Mouse (Mus musculus) cerebellum, adult 9-11 months (tissue): Measurements from ENCODE around the gene Fgfr2.

Experiments
- DNase-seq: peaks from one replicate; pipeline ENCODE4 v3.0.0; 2022

Fgfr2 gene

DNA sequence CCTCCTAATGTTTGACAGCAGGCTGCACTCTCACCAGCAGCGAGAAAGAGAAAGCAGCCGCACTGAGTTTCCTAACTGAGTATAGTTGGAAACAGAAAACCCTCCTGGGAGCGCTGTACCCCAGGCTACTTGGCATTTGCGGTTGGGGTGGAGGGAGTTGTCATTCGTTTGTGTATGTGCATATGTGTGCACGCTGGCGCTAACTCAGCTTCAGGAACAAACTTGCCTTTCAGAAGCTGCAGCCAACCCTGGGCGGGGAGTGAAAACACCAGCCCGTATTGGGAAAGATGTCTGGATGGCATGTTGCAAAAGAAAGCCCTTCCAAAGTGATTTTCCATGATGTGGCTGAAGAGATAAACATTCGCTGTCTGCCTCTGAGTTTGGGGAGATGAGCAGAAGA lies 2546.2 kb downstream of the Fgfr2 start:
- DNase-seq: no peak

DNA sequence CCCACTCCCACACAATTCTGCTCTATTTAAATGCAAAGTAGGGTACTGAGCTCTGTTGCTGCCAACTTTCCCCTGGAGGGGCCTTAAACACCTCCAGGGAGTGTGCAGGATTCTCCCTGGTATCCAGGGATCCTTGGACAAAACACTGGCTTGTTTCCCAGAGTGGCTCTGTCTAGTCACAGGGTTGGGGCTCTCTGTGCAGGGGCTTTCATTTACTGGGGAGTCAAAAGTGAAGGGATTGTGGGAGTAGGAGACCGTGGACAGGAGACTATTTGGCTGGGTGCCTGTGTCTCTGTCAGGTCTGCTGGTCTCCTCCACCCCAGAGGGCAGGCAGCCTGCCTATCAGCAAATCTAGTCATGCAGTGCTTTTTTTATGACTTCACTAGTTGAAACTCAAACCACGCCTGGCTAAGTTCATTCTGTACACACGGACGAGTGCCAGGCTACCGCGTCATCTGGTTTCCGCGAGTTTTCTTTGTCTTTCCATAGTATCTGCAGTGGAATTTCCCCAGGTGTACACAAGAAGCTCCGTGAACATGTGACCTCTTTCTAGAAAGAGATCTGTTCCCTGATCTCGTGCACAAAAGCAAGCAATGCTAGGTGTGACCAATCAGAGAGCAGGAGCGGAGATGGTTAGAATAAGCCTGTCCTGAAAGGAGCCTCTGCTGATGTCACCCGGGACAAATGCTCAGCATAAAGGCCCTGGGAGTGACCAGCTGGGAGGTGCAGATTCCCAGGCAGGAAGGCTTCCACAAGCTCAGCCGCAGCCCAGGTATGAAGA lies 2548.7 kb downstream of the Fgfr2 start:
- peak; percentile 42 for DNase-seq

DNA sequence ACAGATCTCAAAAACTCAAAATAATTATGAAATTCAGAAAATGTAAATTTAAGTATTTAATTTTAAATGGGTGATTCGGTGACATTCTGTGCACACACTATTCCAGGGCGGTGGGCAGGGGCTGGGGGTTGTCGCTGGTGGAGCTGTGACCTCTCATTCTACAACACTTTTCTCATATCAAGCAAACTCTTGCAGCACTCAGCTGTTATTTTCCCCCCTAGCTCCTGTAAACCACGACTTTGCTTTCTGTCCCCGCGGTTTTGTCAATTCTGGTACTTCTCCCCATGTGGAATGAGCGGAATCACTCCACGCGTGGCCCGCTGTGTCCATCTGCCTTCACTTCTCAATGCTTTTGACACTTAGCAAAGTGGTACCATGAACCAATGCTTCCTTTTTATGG lies 2549.4 kb downstream of the Fgfr2 start:
- no peak for DNase-seq

DNA sequence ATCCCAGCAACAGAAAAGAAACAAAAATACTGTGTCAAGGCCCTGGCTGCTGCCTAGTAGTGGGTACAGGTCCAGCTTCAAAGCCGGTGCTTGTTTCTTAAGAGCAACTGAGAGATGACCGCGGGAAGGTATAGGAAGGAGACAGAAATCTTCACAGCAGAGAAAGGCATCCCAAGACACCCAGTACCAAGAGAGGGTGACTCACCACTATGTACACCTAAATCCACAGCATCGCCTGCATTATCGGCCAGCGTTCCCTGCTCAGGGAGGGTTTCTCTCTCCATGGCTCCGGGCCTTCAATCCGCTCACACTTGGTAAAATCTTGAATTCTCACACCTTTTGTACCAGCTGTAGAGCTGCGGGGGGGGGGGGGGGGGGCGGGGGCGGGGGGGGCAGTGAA lies 2550.3 kb downstream of the Fgfr2 start, which contains the start of gene Nsmce4a:
Gene Nsmce4a (minus strand): TSS at position 298 of the 400 bp plus-strand sequence.
- no peak for DNase-seq

DNA sequence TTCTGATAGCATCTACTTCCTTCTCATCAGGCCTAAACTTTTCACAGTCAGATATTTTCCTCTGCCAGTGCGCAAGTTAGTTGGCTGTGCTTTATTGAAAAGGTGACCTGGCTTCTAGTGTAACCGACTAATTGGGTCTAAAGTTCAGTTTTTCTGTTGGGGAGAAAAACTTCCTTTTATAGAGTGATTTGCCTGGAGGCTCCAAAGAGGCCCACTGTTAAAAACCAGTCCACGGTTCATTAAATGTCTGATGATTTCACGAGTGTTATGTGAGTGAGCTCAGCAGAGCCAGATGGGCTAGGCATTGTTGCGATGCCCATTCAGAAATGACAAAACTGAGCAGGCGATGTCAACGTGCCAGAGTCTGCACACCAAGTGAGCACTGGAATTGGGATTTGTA lies 2552.7 kb downstream of the Fgfr2 start:
- no peak for DNase-seq

DNA sequence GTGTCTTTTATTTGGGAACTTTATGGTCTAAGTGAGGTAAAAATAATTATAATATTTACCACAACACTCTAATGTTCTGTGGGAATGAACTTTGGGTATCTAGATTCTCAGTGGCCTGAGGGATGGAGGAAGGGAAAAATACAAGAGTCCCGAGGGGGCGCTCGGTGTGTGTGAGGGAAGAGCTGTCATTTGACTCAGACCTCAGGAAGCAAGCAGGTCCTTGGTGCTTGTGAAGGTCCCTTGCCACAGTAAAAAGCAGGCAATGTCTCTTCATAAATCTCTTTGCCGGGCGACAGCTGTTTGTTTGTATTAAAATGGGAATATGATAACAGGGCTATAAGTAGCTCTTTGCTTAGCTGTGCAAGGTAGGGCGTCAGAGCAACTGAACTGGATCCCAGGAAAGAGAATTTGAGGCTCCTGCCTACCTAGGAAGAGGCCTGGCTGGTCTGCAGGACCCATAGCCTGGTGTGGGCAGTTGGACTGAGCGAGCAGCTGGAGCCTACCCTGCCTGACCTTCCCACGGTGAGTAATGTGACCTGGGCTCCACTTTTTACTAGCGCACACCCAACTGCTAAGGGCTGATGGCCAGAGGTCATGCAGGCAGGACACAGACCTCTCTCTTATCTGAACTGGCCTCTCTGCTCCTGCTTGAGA lies 2554.2 kb downstream of the Fgfr2 start:
- no peak for DNase-seq

DNA sequence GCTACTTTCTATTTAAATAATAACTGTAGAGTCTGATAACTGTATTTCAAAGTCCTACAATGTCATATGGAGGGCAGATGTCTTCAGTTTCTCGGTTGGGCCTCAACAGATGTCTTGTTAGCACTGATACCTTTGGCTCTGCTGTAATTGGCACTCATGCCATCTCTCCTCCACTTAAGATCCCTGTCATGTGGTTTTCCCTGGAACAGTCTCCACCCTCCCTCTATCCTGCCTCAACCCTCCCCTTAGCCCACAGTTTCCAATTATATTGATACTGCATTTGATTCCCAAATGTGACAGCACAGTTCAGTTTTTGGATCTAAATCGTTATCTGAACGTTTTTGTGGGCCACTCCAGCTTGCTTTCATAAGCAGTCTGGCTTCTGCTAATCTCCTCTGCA lies 2558.6 kb downstream of the Fgfr2 start:
- DNase-seq: no peak

DNA sequence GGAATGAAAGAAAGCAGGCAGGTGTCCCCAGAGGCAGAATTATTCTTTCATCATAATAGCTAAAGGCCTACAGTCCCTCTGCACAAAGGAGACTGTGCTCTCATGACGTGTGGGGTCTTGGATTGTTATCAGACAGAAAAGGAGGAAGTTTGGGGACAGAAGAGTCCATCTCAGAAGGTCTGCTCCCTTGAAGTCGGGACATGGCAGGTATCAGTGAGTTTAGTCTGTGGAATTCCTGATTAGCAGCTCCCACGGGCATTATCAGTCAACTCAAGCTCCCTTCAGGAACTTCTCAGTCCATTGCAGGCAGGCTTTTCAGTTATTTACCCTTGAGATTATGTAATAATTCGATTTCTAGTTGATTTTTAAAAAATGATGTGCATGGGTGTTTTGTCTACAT lies 2559.3 kb downstream of the Fgfr2 start:
- DNase-seq: no peak

DNA sequence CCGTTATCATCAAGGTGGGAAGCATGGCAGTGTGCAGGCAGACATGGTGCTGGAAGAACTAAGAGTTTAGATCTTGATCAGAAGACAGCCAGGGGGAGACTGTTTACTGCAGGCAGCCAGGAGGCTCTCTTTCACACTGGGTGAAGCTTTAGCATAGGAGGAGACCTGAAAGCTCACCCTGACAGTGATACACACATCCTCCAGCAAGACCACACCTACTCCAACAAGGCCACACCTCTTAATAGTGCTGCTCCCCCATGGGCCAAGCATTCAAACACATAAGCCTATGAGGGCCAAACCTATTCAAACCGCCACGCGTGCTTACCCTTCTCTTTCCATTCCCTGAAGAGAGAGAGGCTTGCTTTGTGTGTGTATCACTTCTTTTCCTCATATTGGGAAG lies 2559.9 kb downstream of the Fgfr2 start:
- no peak for DNase-seq

DNA sequence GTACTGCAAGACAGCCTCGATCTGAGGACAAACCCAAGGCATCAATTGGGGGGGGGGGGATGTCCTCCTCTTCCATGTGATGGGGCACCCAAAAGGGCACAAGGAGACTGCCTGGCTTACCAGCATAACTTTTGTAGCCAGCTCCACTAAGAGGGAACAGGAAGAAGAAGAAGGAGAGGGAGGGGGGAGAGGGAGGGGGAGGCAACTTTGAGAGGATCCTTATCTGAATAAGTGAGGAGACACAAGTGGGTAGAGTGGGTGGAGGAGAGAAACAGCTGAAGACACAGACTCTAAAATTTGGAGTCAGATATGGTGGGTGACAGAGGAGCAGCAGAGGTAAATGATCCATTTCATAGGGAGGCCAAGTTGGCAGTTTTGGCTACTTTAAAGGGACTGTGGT lies 2562.2 kb downstream of the Fgfr2 start:
- no peak for DNase-seq

DNA sequence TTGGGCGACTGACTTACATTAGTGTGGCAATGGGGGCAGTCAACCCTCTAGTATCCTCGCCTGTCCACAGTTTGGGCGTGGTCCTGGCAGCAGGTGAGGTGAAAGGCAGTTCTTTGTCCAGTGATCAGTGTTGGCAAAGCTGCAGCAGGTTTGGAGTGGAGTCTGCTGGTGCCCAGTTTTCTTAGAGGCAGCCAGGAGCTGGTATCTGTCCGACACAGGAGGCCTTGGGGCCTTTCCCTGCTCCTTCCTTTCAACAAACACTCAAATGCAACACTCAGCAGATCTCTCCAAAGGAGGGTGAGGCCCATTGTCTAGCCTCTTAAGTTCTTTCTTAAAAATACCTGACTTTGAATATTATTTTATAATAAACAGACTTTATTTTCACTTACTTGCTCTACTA lies 2564.6 kb downstream of the Fgfr2 start:
- DNase-seq: no peak

DNA sequence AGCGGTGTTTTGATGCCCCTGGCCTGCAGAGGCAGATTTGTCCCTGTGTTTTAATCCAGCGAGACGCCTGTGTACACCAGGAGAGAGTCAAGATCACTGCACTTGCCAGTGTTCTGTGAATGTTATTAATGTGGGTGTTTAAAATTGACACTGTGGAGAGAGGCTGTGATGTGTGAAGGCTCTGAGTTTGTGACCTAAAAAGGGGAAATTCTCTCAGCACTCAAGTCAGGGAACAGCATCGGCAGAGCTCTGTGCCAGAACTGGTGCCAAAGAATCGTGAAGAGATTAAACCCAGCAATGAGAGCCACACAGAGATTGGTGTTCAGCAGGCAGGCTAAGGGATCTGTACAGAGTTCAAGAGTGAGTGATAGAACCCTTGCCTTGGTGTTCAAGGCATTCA lies 2567.6 kb downstream of the Fgfr2 start:
- DNase-seq: no peak

DNA sequence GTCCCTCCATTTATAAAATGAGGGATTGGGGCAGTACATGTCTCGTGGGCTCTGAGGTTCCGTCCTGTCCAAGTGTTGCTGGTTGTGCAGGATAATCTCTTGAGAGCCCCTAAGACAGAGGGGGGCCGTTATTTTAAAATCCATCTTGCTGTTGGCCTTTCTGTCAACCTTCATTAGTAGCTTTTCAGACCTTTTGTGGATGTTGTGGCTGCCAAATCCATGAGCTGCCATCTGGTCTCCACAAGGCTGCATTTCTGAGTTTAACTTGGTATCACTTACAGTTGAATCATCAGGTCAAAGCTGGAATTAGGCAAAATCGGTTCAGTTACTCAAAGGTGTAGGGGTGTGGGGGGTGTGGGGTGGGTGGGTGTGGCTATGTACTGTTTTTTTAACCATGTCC lies 2569.8 kb downstream of the Fgfr2 start:
- DNase-seq: peak; percentile 76

DNA sequence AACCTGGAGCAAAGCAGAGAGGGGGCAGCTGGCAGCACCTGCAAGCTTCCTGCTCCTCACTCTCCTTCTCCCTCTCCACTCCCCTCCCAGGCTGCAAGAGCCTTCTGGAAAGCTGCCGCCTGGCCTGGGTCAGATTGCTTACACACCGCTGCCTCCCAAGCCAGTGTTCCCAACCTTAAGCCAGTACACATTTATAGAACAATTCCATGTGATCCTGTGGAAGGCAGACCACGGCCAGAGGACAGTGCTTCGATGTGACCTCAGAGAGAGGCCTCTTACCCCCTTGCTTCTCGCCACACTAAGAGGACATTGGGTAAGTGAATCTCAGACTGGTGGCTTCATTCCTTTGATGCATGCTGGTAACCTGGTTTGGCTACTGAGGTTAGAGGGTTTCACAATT lies 2570.4 kb downstream of the Fgfr2 start:
- DNase-seq: peak; percentile 89

DNA sequence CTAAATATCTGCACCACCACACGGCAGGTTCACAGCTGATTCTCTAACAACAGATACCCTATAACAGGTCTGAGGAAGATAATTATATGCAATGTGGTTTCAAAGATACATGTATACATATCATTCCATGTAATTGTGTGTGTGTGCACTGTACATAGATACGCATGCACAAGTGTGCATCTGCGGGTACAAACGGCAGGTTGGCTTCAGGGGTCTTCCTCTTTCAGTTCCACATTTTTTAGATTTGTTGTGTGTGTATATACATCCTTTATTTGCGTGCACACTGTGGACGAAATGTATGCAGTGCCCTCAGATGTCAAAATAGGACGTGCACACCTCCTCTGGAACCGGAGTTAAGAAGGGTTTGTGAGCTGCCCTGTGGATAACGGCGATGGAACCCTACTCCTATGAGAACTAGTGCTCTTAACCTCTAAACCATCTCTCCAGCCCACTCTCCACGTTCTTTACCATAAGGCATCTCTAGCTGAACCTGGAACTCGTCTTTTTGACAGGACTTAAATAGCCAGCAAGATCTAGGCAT lies 2575.4 kb downstream of the Fgfr2 start:
- DNase-seq: no peak

DNA sequence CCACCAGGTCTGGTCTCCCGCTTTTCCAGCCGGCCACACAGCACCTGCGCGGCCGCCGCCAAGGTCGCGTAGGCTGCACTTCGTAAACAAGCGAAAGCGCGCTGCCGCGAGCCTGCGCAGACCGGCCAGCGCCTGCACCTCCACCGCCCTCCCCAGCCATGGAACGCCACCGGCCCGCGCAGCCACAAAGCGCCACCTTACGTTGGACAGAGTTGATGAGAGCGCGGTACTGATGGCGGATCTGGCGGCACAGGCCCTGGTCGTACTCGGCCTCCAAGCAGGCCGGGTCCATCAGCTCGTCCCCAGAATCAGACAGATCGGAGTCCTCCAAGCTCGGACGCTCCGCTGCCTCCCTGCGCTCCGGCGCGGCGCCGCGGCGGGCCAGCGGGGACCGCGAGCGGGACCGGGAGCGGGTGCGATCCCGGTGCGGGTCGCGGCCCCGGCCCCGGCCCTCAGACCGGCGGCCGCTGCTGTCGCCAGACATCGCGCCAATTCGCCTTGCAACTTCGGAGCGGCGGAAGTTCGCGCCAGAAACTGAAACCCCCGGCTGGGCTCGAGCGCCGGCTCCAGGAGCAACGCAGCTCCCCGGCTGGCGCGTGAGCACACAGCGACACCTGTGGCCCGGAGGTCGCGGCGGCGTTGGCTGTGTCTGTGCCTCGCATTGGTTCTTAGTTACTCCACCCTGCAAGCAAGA lies 2576.2 kb downstream of the Fgfr2 start:
- DNase-seq: peak; percentile 94

DNA sequence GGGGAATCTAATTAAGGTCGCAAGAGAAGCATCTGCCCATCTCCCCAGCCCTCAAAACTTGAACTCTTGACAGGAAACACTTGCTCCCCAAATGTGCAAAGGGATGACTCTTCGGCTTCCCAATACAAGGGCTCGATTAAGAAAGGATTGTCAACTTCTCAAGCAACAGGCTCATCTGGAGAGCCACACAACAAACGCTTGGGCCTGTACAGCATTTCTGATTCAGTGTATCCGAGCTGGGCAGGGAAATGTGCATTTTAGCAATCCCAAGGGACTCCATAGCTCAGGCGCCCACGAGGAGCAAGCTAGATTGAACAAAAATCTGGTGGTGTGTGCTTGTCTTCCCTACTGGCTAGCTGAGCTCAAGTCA lies 2576.7 kb downstream of the Fgfr2 start:
- DNase-seq: no peak

DNA sequence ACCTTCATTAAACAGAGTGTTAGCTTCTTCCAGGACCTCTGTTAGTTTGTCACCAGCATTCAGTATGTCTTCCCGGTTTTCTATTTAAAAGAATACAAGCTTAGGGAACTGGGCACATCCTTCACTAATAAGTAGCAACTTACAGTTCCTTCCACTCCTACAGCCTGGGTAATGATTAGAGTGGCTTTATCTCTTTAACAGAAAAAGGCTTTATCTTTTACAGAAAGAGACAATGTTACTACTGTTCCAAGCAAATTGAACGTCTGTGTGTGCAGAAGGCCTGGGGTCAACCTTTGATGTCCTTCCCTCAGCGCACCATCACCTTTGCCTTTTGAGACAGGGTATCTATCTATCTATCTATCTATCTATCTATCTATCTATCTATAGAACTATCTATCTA lies 2577.3 kb downstream of the Fgfr2 start:
- DNase-seq: no peak

DNA sequence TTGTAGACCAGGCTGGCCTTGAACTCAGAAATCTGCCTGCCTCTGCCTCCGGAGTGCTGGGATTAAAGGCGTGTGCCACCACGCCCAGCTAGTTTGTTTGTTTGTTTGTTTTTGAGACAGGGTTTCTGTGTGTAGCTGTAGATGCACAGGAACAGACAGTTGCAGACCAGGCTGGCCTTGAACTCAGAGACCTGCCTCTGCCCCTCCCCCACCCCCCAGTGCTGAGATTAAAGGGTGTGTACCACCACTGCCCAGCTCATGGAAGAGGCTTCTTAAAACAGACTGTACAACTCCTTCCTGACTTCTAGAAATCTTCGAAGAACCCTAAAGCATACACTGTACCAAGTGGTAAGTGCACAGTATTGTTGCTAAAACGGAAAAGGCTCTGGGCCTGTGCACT lies 2577.7 kb downstream of the Fgfr2 start:
- DNase-seq: no peak

DNA sequence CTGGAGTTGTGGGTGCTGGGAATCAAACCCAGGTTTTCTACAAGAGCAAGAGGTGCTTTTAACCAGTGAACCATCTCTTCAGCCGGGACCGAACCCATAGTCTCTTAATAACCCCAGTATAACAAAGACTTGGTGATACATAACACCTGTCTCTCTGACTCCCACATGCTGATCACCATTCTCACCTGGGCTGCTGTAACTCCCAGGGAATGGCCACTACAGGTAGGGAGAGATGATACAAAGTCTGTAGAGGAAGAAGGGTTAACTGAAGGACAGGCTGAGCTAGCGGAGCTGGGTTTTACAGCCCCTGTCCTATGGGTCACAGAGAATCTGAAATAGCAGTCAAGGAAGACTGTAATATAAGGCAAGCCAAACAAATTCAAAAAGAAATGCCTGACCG lies 2580.0 kb downstream of the Fgfr2 start:
- no peak for DNase-seq

DNA sequence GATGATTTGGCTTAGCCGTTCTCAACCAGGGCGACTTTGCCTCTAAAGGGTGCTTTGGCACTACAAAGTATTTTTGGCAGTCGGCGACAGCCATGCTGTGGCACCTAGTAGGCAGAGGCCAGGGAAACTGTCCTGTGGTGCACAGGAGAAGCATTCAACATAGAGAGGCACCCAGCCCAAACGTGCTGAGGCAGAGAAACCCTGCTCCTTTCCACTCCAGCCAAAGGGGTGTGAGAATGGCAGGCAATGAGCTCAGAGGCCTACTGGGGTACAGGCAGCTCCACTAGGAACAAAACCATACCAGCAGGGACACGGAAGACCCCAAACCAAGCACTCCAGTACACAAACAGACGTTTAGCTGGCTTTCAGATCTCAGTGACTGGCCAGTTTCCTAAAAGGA lies 2583.0 kb downstream of the Fgfr2 start:
- DNase-seq: no peak

DNA sequence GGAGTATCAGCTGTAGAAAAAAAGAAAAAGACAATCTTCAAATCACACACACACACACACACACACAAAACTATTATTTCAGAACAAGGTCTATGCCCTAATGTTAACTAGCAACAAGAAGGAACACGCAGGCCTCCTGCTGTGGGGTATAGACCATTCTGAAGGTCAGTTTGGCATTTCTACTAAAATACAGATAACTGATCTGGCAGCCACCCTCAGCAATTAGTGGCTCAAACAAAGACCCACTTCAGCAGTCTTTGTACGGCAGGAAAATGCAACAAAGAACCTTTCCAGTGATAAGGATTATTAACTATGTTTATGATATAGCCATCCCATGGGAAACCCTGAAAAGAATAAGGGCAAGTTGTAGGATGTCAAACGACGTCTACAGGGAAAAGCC lies 2586.1 kb downstream of the Fgfr2 start:
- no peak for DNase-seq

DNA sequence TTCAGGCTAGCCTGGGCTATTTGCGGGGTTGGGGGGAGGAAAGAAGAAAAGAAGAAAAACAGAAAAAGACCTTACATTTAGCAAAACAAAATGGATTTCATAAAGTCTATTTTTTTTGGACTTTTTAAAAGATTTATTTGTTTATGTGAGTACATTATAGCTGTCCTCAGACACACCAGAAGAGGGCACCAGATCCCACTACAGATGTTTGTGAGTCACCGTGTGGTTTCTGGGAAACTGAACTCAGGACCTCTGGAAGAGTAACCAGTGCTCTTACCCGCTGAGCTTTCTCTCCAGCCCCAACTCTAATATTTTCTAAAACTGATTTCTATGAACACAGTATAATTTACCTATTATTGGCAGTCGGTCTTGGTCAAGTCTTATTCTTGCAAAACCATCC lies 2588.0 kb downstream of the Fgfr2 start:
- no peak for DNase-seq
